Mouse (Mus musculus): ENCODE results near the gene Olfr1013. TPM values are rescaled to one million over a fixed set of nuclear protein-coding genes. Genes with fewer than 3 reads are reported as not detected.

The Olfr1013 gene
- not detected for polyA plus RNA-seq (2014; fragmentation: Illumina TruSeq; extraction: RNeasy Lipid Tissue Mini Kit (QIAGEN cat#74804))

GRCm38 (mm10) chr2:85766798-85767197 is at the start of gene Olfr1013:
Olfr1013 (plus strand) TSS chr2:85767098.

GRCm38 (mm10) chr2:85762666-85763065 is 4.2 kb upstream of the Olfr1013 start, which contains the start of gene Olfr1012:
Olfr1012 (minus strand) TSS chr2:85762766.

GRCm38 (mm10) chr2:85772413-85772812 is 5.5 kb downstream of the Olfr1013 start, which contains the start of gene Olfr1014:
Olfr1014 (plus strand) TSS chr2:85772713.

GRCm38 (mm10) chr2:85781717-85782116 is 14.8 kb downstream of the Olfr1013 start, which contains the start of gene Olfr1015:
Olfr1015 (plus strand) TSS chr2:85782017.

GRCm38 (mm10) chr2:85802444-85802843 is 35.5 kb downstream of the Olfr1013 start, which contains the start of gene Olfr1016:
Olfr1016 (minus strand) TSS chr2:85802544.

GRCm38 (mm10) chr2:85818179-85818578 is 51.3 kb downstream of the Olfr1013 start, which contains the start of gene Olfr1018:
Olfr1018 (plus strand) TSS chr2:85818479.

Other genes starting within 250 kb of the Olfr1013 start
- gene 4833423E24Rik, start 248.1 kb upstream of the Olfr1013 start, polyA plus RNA-seq (2014; fragmentation: Illumina TruSeq; extraction: RNeasy Lipid Tissue Mini Kit (QIAGEN cat#74804)) = 60.5 TPM
- gene Olfr996, start 187.9 kb upstream of the Olfr1013 start, polyA plus RNA-seq (2014; fragmentation: Illumina TruSeq; extraction: RNeasy Lipid Tissue Mini Kit (QIAGEN cat#74804)) = not detected
- gene Olfr998, start 178.2 kb upstream of the Olfr1013 start, polyA plus RNA-seq (2014; fragmentation: Illumina TruSeq; extraction: RNeasy Lipid Tissue Mini Kit (QIAGEN cat#74804)) = not detected
- gene Olfr1000, start 155.2 kb upstream of the Olfr1013 start, polyA plus RNA-seq (2014; fragmentation: Illumina TruSeq; extraction: RNeasy Lipid Tissue Mini Kit (QIAGEN cat#74804)) = not detected
- gene Olfr1002, start 116.4 kb upstream of the Olfr1013 start, polyA plus RNA-seq (2014; fragmentation: Illumina TruSeq; extraction: RNeasy Lipid Tissue Mini Kit (QIAGEN cat#74804)) = not detected
- gene Olfr154, start 102.6 kb upstream of the Olfr1013 start, polyA plus RNA-seq (2014; fragmentation: Illumina TruSeq; extraction: RNeasy Lipid Tissue Mini Kit (QIAGEN cat#74804)) = not detected
- gene Olfr1006, start 88.3 kb upstream of the Olfr1013 start, polyA plus RNA-seq (2014; fragmentation: Illumina TruSeq; extraction: RNeasy Lipid Tissue Mini Kit (QIAGEN cat#74804)) = not detected
- not detected for gene Olfr1008, start 77.7 kb upstream of the Olfr1013 start, polyA plus RNA-seq (2014; fragmentation: Illumina TruSeq; extraction: RNeasy Lipid Tissue Mini Kit (QIAGEN cat#74804))
- not detected for gene Olfr1009, start 51.7 kb upstream of the Olfr1013 start, polyA plus RNA-seq (2014; fragmentation: Illumina TruSeq; extraction: RNeasy Lipid Tissue Mini Kit (QIAGEN cat#74804))
- not detected for gene Olfr1012, start 4.3 kb upstream of the Olfr1013 start, polyA plus RNA-seq (2014; fragmentation: Illumina TruSeq; extraction: RNeasy Lipid Tissue Mini Kit (QIAGEN cat#74804))
- not detected for gene Olfr1014, start 5.6 kb downstream of the Olfr1013 start, polyA plus RNA-seq (2014; fragmentation: Illumina TruSeq; extraction: RNeasy Lipid Tissue Mini Kit (QIAGEN cat#74804))
- gene Olfr1015, start 14.9 kb downstream of the Olfr1013 start, polyA plus RNA-seq (2014; fragmentation: Illumina TruSeq; extraction: RNeasy Lipid Tissue Mini Kit (QIAGEN cat#74804)) = not detected
- gene Olfr1016, start 35.4 kb downstream of the Olfr1013 start, polyA plus RNA-seq (2014; fragmentation: Illumina TruSeq; extraction: RNeasy Lipid Tissue Mini Kit (QIAGEN cat#74804)) = not detected
- not detected for gene Olfr1018, start 51.4 kb downstream of the Olfr1013 start, polyA plus RNA-seq (2014; fragmentation: Illumina TruSeq; extraction: RNeasy Lipid Tissue Mini Kit (QIAGEN cat#74804))
- not detected for gene Olfr1019, start 78.4 kb downstream of the Olfr1013 start, polyA plus RNA-seq (2014; fragmentation: Illumina TruSeq; extraction: RNeasy Lipid Tissue Mini Kit (QIAGEN cat#74804))
- gene Olfr1020, start 79.9 kb downstream of the Olfr1013 start, polyA plus RNA-seq (2014; fragmentation: Illumina TruSeq; extraction: RNeasy Lipid Tissue Mini Kit (QIAGEN cat#74804)) = not detected
- not detected for gene Olfr1022, start 101.5 kb downstream of the Olfr1013 start, polyA plus RNA-seq (2014; fragmentation: Illumina TruSeq; extraction: RNeasy Lipid Tissue Mini Kit (QIAGEN cat#74804))
- not detected for gene Olfr1023, start 118.5 kb downstream of the Olfr1013 start, polyA plus RNA-seq (2014; fragmentation: Illumina TruSeq; extraction: RNeasy Lipid Tissue Mini Kit (QIAGEN cat#74804))
- not detected for gene Olfr1024, start 138.0 kb downstream of the Olfr1013 start, polyA plus RNA-seq (2014; fragmentation: Illumina TruSeq; extraction: RNeasy Lipid Tissue Mini Kit (QIAGEN cat#74804))
- not detected for gene Olfr1025-ps1, start 148.1 kb downstream of the Olfr1013 start, polyA plus RNA-seq (2014; fragmentation: Illumina TruSeq; extraction: RNeasy Lipid Tissue Mini Kit (QIAGEN cat#74804))
- gene Olfr1026, start 154.5 kb downstream of the Olfr1013 start, polyA plus RNA-seq (2014; fragmentation: Illumina TruSeq; extraction: RNeasy Lipid Tissue Mini Kit (QIAGEN cat#74804)) = not detected
- gene Olfr1028, start 183.3 kb downstream of the Olfr1013 start, polyA plus RNA-seq (2014; fragmentation: Illumina TruSeq; extraction: RNeasy Lipid Tissue Mini Kit (QIAGEN cat#74804)) = not detected
- 0.34 TPM for gene Olfr1029, start 206.8 kb downstream of the Olfr1013 start, polyA plus RNA-seq (2014; fragmentation: Illumina TruSeq; extraction: RNeasy Lipid Tissue Mini Kit (QIAGEN cat#74804))
- not detected for gene Olfr1030, start 212.2 kb downstream of the Olfr1013 start, polyA plus RNA-seq (2014; fragmentation: Illumina TruSeq; extraction: RNeasy Lipid Tissue Mini Kit (QIAGEN cat#74804))
- gene Olfr1031, start 223.2 kb downstream of the Olfr1013 start, polyA plus RNA-seq (2014; fragmentation: Illumina TruSeq; extraction: RNeasy Lipid Tissue Mini Kit (QIAGEN cat#74804)) = not detected
- not detected for gene Olfr1032, start 238.4 kb downstream of the Olfr1013 start, polyA plus RNA-seq (2014; fragmentation: Illumina TruSeq; extraction: RNeasy Lipid Tissue Mini Kit (QIAGEN cat#74804))

Data from ovary, adult 10 weeks (tissue).